Mouse (Mus musculus): ENCODE data around the gene Txnrd2. TPM values are rescaled to one million over a fixed set of nuclear protein-coding genes. Genes with fewer than 3 reads are reported as not detected.

Gene Txnrd2
- polyA plus RNA-seq, 1 experiment from 2014 or later, result 17.7 TPM

DNA sequence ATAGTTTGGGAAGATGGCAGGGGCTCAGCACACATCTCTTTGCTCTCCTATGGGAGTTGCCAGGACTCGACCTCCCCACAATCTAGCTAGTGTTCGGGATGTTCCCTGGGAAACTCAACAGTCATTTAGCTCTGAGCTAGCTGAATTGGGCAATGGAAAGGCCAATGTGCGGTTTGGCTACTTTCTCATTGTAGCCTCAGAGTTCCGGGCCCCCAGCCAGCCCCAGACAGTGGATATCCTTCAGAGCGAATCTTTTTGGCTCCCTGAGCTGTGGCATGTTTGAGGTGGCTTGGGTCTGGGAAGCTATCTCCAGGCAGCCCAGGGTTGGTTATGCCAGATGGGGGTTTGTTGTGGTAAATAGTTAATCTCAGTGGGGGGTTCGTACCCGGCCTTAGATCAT lies 39.7 kb upstream of the Txnrd2 start:
- H3K9me3 ChIP-seq, result no peaks in the 10 kb centered on the region
- H3K9ac ChIP-seq, result no peak overlapping the region
- H3K4me2 ChIP-seq, result no peak overlapping the region
- no peak overlapping the region for H3K4me3 ChIP-seq
- no peaks in the 10 kb centered on the region for H3K27me3 ChIP-seq
- 80% methylated on average over 7 of the region's 7 CpGs for WGBS
- peaks cover 33% of the 10 kb centered on the region for H3K4me1 ChIP-seq
- no peak for ATAC-seq (ENCODE audit: insufficient number of reproducible peaks, insufficient read depth, low FRiP score, low TSS enrichment, low read depth)
- H3K27ac ChIP-seq, result no peak overlapping the region
- no peaks in the 10 kb centered on the region for H3K36me3 ChIP-seq

DNA sequence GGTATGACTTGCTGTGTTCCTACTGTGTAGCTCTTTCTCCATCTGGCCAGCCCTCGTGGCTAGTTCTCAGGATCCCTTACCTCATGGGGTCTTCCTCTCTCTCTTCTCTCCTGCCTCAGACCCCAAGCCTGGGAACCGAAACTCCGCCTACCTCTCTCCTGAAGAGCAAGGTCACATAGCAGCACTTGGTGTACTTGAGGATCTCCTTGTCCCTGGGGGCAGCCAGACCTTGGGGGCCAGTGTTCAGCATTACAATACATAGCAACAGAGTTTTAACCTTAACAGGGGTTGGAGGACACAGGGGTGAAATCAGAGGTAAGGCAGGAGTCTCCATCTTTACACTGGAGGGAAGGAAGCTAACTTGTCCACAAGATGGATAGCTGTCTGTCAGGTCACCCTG lies 39.2 kb upstream of the Txnrd2 start:
- Histone ChIP-seq H3K9ac (0 out of 2 replicates have a peak overlapping the region, but pooled peaks have one; percentile 16), H3K4me3 (no peak overlapping the region)

DNA sequence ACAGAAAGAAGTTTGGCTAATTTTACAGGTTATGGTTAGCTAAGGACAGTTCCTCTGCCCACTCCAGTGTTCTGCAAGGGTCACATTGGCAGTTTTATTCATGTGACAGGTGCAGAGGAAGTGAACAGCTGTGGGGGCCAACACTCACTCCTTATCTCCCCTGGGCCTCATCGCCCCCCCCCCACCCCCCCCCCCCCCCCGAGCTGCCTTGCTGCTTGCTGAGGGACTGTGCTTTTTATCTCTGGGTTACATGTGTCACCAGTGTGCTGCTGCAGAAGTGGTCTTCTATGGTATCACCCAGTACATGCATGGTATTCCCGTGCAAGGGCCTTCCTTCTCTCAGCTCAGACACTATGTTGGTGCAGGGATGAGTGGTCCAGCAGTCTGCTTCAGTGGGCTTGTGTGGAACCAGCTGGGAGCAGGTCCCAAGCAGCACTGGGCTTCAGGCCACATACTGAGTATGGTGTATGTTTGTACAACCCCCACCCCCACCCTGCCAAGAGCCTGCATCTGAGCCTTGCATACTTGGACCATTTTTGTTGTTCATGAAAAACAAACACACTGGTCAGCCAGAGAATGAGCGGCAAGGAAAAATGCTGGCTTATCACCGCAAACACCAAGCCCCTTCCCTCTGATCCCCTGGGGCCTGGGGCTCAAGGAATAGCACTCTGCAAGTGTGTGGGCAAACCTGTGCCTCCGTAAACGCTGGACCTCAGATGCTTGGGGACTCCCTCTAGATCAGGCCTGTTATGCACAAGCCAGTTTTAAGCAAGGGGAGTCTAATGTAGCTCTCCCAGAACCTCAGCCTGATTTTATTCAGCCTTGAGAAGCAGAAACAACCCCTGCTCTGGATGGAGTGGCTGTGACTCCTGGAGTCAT lies 38.2 kb upstream of the Txnrd2 start:
- Histone ChIP-seq H3K9ac (no peak overlapping the region), H3K27ac (no peak overlapping the region), H3K4me2 (no peak overlapping the region), H3K4me1 (peaks cover 29% of the 10 kb centered on the region), H3K4me3 (no peak overlapping the region), H3K36me3 (no peaks in the 10 kb centered on the region), H3K9me3 (no peaks in the 10 kb centered on the region), H3K27me3 (no peaks in the 10 kb centered on the region)
- 45% methylated on average over 7 of the region's 7 CpGs for WGBS
- no peak for ATAC-seq (ENCODE audit: insufficient number of reproducible peaks, insufficient read depth, low FRiP score, low TSS enrichment, low read depth)

More for the DNA sequence above, 39.2 kb upstream of the Txnrd2 start:
- Histone ChIP-seq H3K27ac (no peak overlapping the region), H3K4me1 (peaks cover 28% of the 10 kb centered on the region), H3K9me3 (no peaks in the 10 kb centered on the region), H3K36me3 (no peaks in the 10 kb centered on the region), H3K27me3 (no peaks in the 10 kb centered on the region), H3K4me2 (no peak overlapping the region)
- WGBS, result 66% methylated on average over 3 of the region's 3 CpGs
- ATAC-seq (ENCODE audit: insufficient number of reproducible peaks, insufficient read depth, low FRiP score, low TSS enrichment, low read depth), result no peak

DNA sequence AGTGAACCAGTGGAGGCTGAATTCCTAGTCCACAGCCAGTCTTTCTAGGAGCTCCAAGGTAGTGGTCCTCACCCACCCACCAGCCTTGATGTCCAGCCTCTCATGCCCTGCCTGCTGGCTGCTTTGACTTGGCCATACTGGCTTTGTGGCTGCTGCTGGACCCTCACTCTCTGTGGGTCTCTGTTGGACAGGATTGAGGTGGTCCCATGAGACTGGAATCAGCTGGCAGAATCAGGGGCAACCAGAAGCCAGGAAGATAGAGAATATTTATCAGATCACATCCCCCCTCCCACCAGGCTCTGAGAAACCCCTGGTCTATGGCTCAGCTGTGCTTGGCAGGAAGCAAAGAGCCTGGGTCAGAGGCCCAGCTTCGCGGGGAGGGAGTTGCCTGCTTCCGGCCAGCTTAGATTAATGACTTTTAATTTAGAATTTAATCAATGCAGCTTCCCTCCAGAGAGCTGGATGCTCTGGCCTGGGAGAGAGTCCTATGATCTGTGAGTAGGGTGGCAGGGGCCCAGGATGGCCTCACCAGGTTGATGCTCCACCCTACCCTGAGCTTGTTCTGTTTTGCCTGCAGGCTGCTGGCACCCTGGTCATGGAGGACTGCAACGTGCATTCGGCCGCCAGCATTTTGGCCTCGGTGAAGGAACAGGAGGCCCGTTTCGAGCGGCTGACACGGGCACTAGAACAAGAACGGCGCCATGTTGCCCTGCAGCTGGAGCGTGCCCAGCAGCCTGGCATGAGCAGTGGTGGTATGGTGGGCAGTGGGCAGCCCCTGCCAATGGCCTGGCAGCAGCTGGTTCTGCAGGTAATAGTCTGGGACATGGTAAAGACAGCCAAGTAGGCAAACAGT lies 37.4 kb upstream of the Txnrd2 start:
- no peak for ATAC-seq (ENCODE audit: insufficient number of reproducible peaks, insufficient read depth, low FRiP score, low TSS enrichment, low read depth)
- Histone ChIP-seq H3K9ac (no peak overlapping the region), H3K36me3 (no peaks in the 10 kb centered on the region), H3K4me3 (no peak overlapping the region), H3K27me3 (no peaks in the 10 kb centered on the region), H3K4me2 (no peak overlapping the region), H3K4me1 (peaks cover 30% of the 10 kb centered on the region), H3K27ac (no peak overlapping the region), H3K9me3 (no peaks in the 10 kb centered on the region)
- WGBS, result 82% methylated on average over 14 of the region's 14 CpGs

DNA sequence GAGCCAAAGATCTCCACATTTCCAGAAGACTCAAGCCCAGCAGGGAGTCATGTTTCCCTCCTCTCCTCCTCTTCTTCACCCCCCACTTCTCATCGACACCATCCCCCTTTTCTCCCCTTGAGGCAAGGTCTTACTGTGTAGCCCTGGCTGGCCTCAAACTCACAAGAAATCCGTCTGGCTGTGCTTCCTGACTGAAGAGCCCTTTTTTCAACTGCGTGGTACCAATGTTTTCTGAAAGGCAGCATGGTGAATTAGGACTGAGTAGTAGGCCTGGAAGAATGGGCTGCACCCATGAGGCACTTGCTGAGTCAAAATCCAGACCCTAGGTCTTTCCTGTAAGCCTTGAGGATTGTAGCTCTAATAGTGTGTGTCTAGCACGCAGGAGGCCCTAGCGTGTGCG lies 35.8 kb upstream of the Txnrd2 start:
- WGBS, result 49% methylated on average over 6 of the region's 6 CpGs
- Histone ChIP-seq H3K4me1 (peaks cover 35% of the 10 kb centered on the region), H3K4me2 (no peak overlapping the region), H3K9ac (no peak overlapping the region), H3K27ac (no peak overlapping the region), H3K36me3 (no peaks in the 10 kb centered on the region), H3K9me3 (no peaks in the 10 kb centered on the region), H3K27me3 (no peaks in the 10 kb centered on the region), H3K4me3 (no peak overlapping the region)
- ATAC-seq (ENCODE audit: insufficient number of reproducible peaks, insufficient read depth, low FRiP score, low TSS enrichment, low read depth), result no peak

DNA sequence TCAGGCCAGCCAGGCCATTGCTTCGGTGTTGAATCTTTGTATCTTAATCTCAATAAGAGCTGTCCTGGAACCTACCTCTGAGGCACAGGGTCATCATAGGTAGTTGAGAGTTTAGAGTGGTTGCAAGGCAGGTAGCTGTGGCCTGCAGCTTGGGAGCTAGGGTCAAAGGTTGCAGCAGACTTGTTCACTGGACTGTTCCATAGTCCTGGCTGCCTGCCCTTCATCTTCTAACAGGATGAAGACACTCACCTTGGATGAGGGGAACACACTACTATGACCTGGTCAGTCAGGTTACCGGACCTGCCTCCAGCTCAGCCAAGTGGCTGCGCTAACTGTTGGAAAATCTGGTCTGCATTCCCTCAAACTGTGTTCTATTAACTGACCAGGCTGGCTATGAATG lies 35.1 kb upstream of the Txnrd2 start:
- no peak for ATAC-seq (ENCODE audit: insufficient number of reproducible peaks, insufficient read depth, low FRiP score, low TSS enrichment, low read depth)
- 98% methylated on average over 3 of the region's 3 CpGs for WGBS
- Histone ChIP-seq H3K9me3 (no peaks in the 10 kb centered on the region), H3K4me3 (no peak overlapping the region), H3K27me3 (no peaks in the 10 kb centered on the region), H3K27ac (no peak overlapping the region), H3K4me1 (peaks cover 42% of the 10 kb centered on the region), H3K9ac (no peak overlapping the region), H3K36me3 (no peaks in the 10 kb centered on the region), H3K4me2 (no peak overlapping the region)

DNA sequence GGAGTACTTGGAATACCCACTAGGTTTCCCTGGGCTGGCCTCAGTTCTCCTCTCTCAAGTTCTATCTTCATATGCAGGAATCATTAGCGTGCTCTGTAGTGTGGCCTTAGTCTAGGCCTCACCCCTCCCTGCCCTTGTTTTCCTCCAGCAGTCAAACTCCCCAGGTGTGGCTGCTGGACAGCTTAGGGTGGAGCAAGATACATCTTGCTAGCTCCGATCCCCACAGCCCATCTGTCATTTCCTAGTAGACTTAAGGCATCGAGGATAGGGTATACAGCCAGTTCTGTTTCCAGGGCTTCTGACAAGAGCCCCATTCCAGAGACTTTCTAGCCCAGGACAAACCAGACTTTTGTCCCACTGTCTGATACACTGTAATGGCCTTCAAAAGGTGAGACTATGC lies 34.5 kb upstream of the Txnrd2 start:
- no peak overlapping the region for H3K27ac ChIP-seq
- no peaks in the 10 kb centered on the region for H3K27me3 ChIP-seq
- no peak overlapping the region for H3K9ac ChIP-seq
- no peak overlapping the region for H3K4me3 ChIP-seq
- H3K36me3 ChIP-seq, result peaks cover 3% of the 10 kb centered on the region
- H3K4me1 ChIP-seq, result peaks cover 47% of the 10 kb centered on the region
- ATAC-seq (ENCODE audit: insufficient number of reproducible peaks, insufficient read depth, low FRiP score, low TSS enrichment, low read depth), result no peak
- WGBS, result 94% methylated on average over 3 of the region's 3 CpGs
- H3K9me3 ChIP-seq, result no peaks in the 10 kb centered on the region
- H3K4me2 ChIP-seq, result no peak overlapping the region

DNA sequence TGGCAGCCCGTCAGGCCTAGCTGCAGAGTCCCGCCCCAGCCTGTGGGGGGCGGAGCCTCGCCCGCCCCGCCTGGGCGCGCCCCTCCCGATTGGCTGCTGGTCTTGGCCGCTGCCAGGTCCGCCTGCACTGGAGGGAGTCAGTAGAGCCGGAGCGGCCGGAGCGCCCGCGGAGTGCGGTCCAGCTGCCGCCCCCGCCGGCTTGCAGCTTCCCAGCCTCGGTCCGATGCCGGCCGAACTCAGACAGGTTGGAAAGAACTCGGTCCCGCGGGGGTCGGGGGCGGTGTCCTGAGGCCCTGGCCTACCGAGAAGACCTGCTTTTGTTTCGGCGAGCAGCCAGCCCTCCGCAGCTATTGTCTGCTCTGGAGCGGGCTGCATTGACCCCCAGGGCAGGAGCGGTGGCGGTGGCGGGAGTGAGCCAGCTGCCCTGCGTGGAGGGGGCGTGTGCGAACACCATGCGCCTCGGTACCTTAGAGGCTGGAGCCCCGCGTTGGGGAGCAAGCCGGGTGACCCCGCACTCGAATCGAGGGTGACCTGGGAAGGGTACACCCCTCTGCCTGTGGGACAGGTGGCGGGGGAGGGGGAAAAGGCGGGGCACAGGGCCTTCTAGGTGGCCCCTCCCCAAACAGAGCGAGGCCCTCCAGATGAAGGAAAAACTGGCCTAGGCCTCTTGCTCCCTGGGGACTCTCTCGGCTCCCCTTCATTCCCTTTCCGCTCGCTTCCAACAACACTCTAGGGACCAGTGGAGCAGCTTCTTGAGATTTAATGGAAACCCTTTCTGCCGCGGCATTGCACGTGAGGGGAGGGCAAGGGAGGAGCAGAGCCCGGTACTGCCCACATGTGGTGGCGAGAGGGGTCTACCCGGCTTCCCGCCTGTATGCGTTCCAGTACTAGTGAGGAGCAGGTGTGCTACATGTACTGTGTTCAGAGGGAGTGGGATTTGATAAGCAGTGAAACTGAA lies 33.4 kb upstream of the Txnrd2 start:
- H3K27ac ChIP-seq, result peak overlapping the region; percentile 66
- peaks cover 13% of the 10 kb centered on the region for H3K36me3 ChIP-seq
- peak overlapping the region; percentile 88 for H3K9ac ChIP-seq
- WGBS, result under 1% methylated on average over 63 of the region's 63 CpGs
- H3K9me3 ChIP-seq, result no peaks in the 10 kb centered on the region
- peaks cover 47% of the 10 kb centered on the region for H3K4me1 ChIP-seq
- H3K4me2 ChIP-seq, result peak overlapping the region; percentile 93
- peak; percentile 79 for ATAC-seq (ENCODE audit: insufficient number of reproducible peaks, insufficient read depth, low FRiP score, low TSS enrichment, low read depth)
- H3K4me3 ChIP-seq, result peak overlapping the region; percentile 85
- H3K27me3 ChIP-seq, result no peaks in the 10 kb centered on the region

DNA sequence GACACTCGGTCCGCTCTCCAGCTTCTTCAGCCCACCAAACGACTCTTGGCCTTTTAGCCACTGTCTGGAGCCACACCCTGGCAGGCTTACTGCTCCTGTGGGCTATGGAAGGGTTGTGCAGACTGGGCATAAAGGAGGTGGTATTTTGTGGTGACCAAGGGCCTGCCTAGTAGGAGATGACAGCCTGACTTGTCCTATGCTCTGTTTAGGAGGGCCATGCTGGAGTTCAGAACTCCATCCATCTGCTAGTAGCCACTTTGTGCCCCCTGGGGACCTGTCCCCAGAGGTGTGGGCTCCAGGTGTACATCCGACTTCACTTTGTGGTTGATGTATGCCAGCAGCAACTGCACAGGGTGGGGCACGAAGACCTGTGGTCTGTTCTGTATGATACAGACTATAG lies 32.6 kb upstream of the Txnrd2 start:
- Histone ChIP-seq H3K4me2 (peak overlapping the region; percentile 93), H3K4me1 (peaks cover 44% of the 10 kb centered on the region), H3K9ac (peak overlapping the region; percentile 88), H3K27ac (no peak overlapping the region), H3K36me3 (peaks cover 22% of the 10 kb centered on the region), H3K9me3 (no peaks in the 10 kb centered on the region), H3K4me3 (peak overlapping the region; percentile 85), H3K27me3 (no peaks in the 10 kb centered on the region)
- ATAC-seq (ENCODE audit: insufficient number of reproducible peaks, insufficient read depth, low FRiP score, low TSS enrichment, low read depth), result 0 out of 2 replicates have a peak, but pooled peaks have one; percentile 4
- WGBS, result 54% methylated on average over 5 of the region's 5 CpGs

DNA sequence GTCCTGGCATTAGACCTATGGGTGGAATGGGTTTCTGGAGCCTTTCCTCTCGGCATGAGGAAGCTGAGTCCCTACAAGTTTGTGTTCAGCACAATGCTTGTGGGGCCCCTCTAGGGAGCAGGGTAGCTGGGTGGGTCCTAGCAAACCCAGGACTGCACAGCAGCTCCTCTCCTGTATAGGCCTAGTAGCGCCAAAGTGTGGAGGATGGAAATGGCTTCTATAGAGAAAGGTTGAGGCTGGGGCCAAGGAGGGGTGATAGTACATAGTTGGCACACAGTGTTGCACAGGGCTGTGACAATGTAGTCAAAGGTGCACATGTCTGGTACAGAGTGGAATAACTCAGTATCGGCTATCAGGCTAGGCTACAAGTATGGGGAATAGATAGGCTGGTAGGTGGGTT lies 32.1 kb upstream of the Txnrd2 start:
- no peaks in the 10 kb centered on the region for H3K27me3 ChIP-seq
- no peak overlapping the region for H3K27ac ChIP-seq
- peaks cover 44% of the 10 kb centered on the region for H3K4me1 ChIP-seq
- peak overlapping the region; percentile 85; the same call in 1 of the 2 replicates for H3K4me3 ChIP-seq
- peaks cover 26% of the 10 kb centered on the region for H3K36me3 ChIP-seq
- peak overlapping the region; percentile 93 for H3K4me2 ChIP-seq
- H3K9ac ChIP-seq, result no peak overlapping the region
- ATAC-seq (ENCODE audit: insufficient number of reproducible peaks, insufficient read depth, low FRiP score, low TSS enrichment, low read depth), result no peak
- no peaks in the 10 kb centered on the region for H3K9me3 ChIP-seq
- WGBS, result 87% methylated on average over 3 of the region's 3 CpGs

All from embryonic facial prominence, embryonic 13.5 days (tissue).